Mouse (Mus musculus) ES-E14 (cell line): ENCODE data around the gene Pgs1. TPM values are rescaled to one million over a fixed set of nuclear protein-coding genes. Genes with fewer than 3 reads are reported as not detected.

ENCODE experiments used
- DNase-seq: peaks from one replicate; pipeline ENCODE4 v3.0.0-alpha.2; 2013; ENCODE audit warnings: low read depth, low spot score
- H3K27ac ChIP-seq: 2 replicates; pipeline ENCODE4 v1.5.1; 2012; ENCODE audit warnings: low read depth, mild to moderate bottlenecking, low read length, moderate library complexity, mixed read lengths; ENCODE audit not compliant: poor library complexity, insufficient read depth, severe bottlenecking
- H3K36me3 ChIP-seq: 2 replicates; pipeline ENCODE4 v1.6.1; 2012; ENCODE audit warnings: mild to moderate bottlenecking, low read length, moderate library complexity, mixed read lengths; ENCODE audit not compliant: control insufficient read depth, poor library complexity, insufficient read depth, severe bottlenecking
- H3K4me1 ChIP-seq, 2 experiments: fragments of 150-350 bp in 1 of 2; sonication (generic) in 1 of 2; 2 replicates each; pipeline ENCODE4 v1.6.1; 2012; ENCODE audit warnings: low read length in 2 of 2, mild to moderate bottlenecking in 1 of 2, mixed read lengths in 1 of 2; ENCODE audit not compliant: control insufficient read depth in 2 of 2, insufficient read depth in 2 of 2, poor library complexity in 1 of 2
- H3K4me3 ChIP-seq, 2 experiments: fragments of 150-350 bp in 1 of 2; sonication (generic) in 1 of 2; 2 replicates each; pipeline ENCODE4 v1.5.1; 2012; ENCODE audit warnings: low read length in 2 of 2, low read depth in 1 of 2, mild to moderate bottlenecking in 1 of 2, mixed read lengths in 1 of 2; ENCODE audit not compliant: insufficient read depth in 1 of 2, poor library complexity in 1 of 2, severe bottlenecking in 1 of 2
- H3K9ac ChIP-seq: 2 replicates; pipeline ENCODE4 v1.6.1; 2012; ENCODE audit warnings: low read depth, mild to moderate bottlenecking, low read length, mixed read lengths; ENCODE audit not compliant: poor library complexity, insufficient read depth, severe bottlenecking
- H3K9me3 ChIP-seq: fragments of 150-350 bp; sonication (generic); 2 replicates; pipeline ENCODE4 v1.6.1; 2012; ENCODE audit warnings: low read depth, mild to moderate bottlenecking, low read length; ENCODE audit not compliant: control insufficient read depth, insufficient read depth
- CHD2 ChIP-seq: IDR thresholded peaks from 2 replicates; pipeline ENCODE4 v1.6.1; 2014; ENCODE audit warnings: mild to moderate bottlenecking, low read depth, low read length, inconsistent platforms
- HCFC1 ChIP-seq: IDR thresholded peaks from 2 replicates; pipeline ENCODE4 v1.6.1; 2012; ENCODE audit warnings: low read length, inconsistent platforms, borderline replicate concordance; ENCODE audit not compliant: insufficient read depth
- MAFK ChIP-seq: IDR thresholded peaks from 2 replicates; pipeline ENCODE4 v1.6.1; 2014; ENCODE audit warnings: mild to moderate bottlenecking, low read depth, low read length, inconsistent platforms; ENCODE audit not compliant: insufficient read depth
- ZC3H11A ChIP-seq: IDR thresholded peaks from 2 replicates; pipeline ENCODE4 v1.6.1; 2012; ENCODE audit warnings: low read depth, mild to moderate bottlenecking, inconsistent platforms, low read length, borderline replicate concordance
- ZNF384 ChIP-seq: IDR thresholded peaks from 2 replicates; pipeline ENCODE4 v1.6.1; 2012; ENCODE audit warnings: low read depth, low read length, inconsistent platforms
- in situ Hi-C, 2 experiments: fragments of 600-800 bp; cut with MboI; formaldehyde crosslinking; loops; one replicate each; pipeline ENCODE4 v1.15.1; 2025; ENCODE audit warnings: low sequenced_read_pairs in 2 of 2, inconsistent platforms in 1 of 2; ENCODE audit not compliant: unreplicated experiment in 2 of 2
- total RNA-seq: library from RNA; depleted of rRNA; stranded (reverse); fragments of 300-350 nt; gene quantifications from 2 replicates; pipeline ENCODE4 v1.2.3, GENCODE M21; 2012; rRNA removed

Pgs1 gene
- 95.2 and 101 TPM in 2 replicates for total RNA-seq

DNA sequence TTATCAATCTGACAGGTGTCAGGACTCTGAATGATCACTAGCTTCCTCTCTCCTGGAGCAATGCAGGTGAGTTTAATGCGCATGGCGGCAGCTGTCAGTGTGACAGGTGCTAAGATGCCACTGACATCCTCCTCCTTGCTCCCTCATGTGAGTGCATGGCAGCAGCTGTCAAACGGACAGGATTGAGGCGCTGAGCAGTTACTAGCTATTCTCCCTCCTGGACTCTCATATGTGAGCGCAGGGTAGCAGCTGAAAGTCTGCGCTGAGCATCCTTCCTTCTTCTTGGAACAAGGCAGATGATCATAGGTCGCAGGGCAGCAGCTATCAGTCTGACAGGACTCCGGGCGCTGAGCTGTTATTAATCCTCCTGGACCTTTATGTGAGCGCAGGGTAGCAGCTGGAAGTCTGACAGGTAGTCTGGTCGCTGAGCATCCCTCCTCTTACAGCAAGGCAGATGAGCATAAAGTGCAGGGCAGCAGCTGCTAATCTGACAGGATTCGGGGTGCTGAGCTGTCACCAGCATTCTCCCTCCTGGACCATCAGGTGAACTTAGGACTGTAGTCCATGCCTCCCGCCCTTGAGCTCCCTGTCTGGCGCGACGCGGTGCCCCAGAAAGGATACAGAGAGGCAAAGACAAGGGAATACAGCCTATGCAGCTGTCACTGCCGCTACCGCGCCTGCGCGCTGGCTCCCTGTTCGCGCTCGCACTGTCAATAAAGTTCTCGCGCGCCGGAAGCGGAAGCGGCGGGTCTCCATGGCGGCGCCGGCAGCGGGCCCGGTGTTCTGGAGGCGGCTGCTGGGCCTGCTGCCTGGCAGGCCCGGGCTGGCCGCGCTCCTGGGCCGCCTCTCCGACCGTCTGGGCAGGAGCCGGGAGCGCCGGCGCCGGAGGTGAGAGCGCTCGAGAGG is at the start of gene Pgs1:
Gene Pgs1, plus strand, starts transcription at position 167 of the 906 bp plus-strand sequence.
- H3K4me1 ChIP-seq = peaks cover 6 to 28% of the 10 kb centered on the region in 2 experiments
- in situ Hi-C loops = no loop called here

GRCm38 (mm10) chr11:117939004-117939730 is 46.9 kb upstream of the Pgs1 start:
- no peak for DNase-seq
- Histone ChIP-seq H3K9me3 (no peaks in the 10 kb centered on the region), H3K27ac (no peak overlapping the region), H3K4me3 (no peak overlapping the region), H3K9ac (no peak overlapping the region), H3K4me1 (peaks cover 18 to 40% of the 10 kb centered on the region in 2 experiments), H3K36me3 (no peaks in the 10 kb centered on the region)
- TF ChIP-seq ZC3H11A (no peak), MAFK (no peak)
- in situ Hi-C loops = no loop called here

More for the DNA sequence above, at the start of gene Pgs1:
- Histone ChIP-seq H3K9me3 (no peaks in the 10 kb centered on the region), H3K4me3 (peak within 1 kb of the TSS; percentile 86 to 95), H3K9ac (peak within 1 kb of the TSS; percentile 82), H3K36me3 (no peaks in the 10 kb centered on the region), H3K27ac (peak within 1 kb of the TSS; percentile 8)
- no peak for DNase-seq
- TF ChIP-seq MAFK = no peak
- peak; percentile 82 for TF ChIP-seq HCFC1
- peak; percentile 71 for TF ChIP-seq ZNF384
- no peak for TF ChIP-seq ZC3H11A
- TF ChIP-seq CHD2 = no peak

- in situ Hi-C loops = no loop called here
- no peaks in the 10 kb centered on the region for H3K36me3 ChIP-seq
- no peak for TF ChIP-seq ZC3H11A
- no peak for TF ChIP-seq CHD2
- no peak for TF ChIP-seq ZNF384
- no peak for TF ChIP-seq MAFK
- TF ChIP-seq HCFC1 = no peak
- H3K4me1 ChIP-seq = peaks cover 15 to 35% of the 10 kb centered on the region in 2 experiments
- no peak overlapping the region for H3K27ac ChIP-seq
- H3K9ac ChIP-seq = no peak overlapping the region
- no peaks in the 10 kb centered on the region for H3K9me3 ChIP-seq
- H3K4me3 ChIP-seq = no peak overlapping the region
- DNase-seq = no peak
These were observed 46.3 kb upstream of the Pgs1 start for GRCm38 (mm10) chr11:117939741-117940285.

- in situ Hi-C loops = no loop called here
- Histone ChIP-seq H3K9me3 (no peaks in the 10 kb centered on the region), H3K36me3 (no peaks in the 10 kb centered on the region), H3K4me1 (peaks cover 5 to 25% of the 10 kb centered on the region in 2 experiments; a peak in 2 of 4 replicates), H3K4me3 (no peak overlapping the region), H3K9ac (no peak overlapping the region), H3K27ac (no peak overlapping the region)
- TF ChIP-seq MAFK = no peak
- no peak for TF ChIP-seq CHD2
- no peak for TF ChIP-seq HCFC1
- TF ChIP-seq ZC3H11A = no peak
- TF ChIP-seq ZNF384 = no peak
- no peak for DNase-seq
These were observed 45.2 kb upstream of the Pgs1 start for GRCm38 (mm10) chr11:117940881-117941280.
